Mouse (Mus musculus) common myeloid progenitor, adult 5-6 weeks (primary cell): ENCODE measurements around the gene Nr2f2. TPM values are rescaled to one million over a fixed set of nuclear protein-coding genes. Genes with fewer than 3 reads are reported as not detected.

Experiments
- ATAC-seq: replicated peaks from 2 replicates; pipeline ENCODE4 v1.8.0; 2016; ENCODE audit warnings: low read depth, mild to moderate bottlenecking, moderate TSS enrichment, inconsistent platforms; ENCODE audit not compliant: poor library complexity, severe bottlenecking
- total RNA-seq: library from RNA; stranded (forward); fragments of 200-1000, 187-1606 nt; gene quantifications from 2 replicates; pipeline ENCODE4 v1.2.3, GENCODE M21; 2017

The Nr2f2 gene
- total RNA-seq, 1 experiment from 2014 or later = not detected

DNA sequence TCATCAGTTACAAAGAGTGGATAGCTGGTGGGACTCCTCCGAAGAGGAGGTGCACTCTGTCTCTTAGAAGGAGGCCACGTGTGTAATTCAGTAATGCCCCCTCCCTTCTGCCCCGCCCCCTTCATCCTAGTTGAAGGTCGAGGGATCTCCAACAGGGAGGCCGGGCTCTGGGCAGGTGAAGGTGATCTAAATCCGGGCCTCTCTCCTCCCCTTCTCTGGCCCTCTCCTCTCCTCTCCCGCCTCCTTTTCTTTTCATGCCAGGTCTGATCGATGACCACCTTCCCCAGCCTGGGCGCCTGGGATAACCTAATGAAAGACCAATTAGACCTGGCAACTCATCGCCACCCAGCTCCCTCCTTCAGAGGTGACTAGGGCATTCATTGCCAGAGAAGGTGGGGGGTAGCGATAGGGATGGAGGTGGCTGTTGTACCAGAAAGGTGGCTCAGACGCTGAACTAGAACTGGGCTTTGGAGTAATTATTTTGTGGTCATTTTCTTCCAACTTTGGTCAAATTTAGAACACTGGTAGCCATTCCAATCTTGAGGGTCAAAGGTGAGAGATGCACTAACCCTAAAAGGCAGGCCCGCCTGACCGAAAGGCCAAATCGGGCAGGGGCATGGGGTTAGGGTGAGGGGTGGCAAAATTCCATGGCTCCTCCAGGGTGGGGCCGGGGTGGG is 1.2 kb upstream of the Nr2f2 start:
- no peak for ATAC-seq

DNA sequence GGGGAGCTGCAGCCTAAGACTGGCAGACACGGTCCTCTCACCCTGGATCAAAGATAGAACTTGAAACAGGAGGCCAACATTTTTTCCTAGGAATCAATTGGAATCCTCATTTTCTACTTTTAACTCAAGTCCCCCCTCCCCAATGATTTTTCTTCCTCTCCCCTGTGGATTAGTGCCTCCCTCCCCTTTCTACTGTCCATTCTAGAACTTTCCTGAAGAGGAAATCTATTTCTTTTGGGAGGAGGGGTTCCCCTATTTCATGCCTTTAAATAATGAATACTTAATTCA is 217 bp upstream of the Nr2f2 start:
- ATAC-seq = no peak

DNA sequence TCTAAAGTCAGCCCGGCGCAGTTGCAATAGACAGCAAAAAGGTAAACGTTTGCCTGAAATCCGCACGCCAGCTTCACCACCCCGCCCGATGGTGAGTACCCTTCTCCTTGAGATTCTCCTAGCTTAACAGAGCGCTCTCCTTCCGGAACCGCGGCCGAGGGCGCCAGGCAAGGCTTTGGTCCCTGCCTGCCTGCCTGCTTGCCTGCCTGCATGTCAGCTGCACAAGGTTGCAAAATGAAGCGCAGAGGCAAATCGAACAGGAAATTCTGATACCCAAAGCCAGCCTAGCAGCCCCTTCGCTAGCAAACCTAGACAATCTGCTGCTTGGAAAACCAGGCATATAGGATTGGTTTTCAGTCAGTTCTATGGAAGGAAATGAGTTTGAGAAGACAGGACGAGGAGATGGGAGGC is 1.1 kb downstream of the Nr2f2 start:
- ATAC-seq = no peak

DNA sequence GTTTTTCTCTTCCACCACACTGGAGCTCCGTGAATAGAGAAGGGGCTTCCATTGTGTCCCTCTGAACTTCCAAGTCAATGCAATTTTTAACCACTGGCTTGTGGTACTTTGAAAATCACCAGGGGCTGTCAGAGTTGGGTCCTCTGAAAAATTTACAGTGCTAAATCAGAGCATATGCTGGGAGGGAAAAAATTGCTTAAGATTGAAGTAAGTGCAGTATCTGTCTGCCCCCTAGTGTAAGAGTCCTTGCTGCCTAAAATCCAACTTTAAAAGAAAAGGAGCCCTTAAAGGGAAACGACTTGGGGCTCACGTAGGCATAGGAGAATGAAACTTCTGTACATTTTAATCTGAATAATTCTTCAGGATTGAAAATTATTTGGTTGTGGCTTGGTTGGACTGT is 1.7 kb downstream of the Nr2f2 start:
- peak; percentile 57; the same call in 1 of the 2 replicates for ATAC-seq

DNA sequence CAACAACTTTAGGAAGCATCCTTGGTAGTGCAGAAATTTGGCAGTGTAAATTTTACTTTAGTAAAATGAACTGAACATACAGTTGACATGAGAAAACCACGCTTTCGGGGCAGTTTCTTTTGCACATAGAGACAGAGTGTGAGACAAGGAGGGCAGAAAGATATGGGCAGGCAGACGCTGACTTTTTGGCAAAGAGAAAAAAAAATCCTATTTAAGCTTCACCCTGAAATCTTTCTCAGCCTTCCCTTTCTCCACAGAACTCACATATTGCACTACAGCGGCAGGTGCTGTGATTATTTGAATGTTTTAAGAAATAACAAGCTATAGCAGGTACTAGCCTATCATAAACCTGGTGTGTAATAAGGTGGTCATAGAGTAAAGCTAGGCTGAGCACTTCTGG is 3.2 kb downstream of the Nr2f2 start:
- no peak for ATAC-seq

- no peak for ATAC-seq
Observed at GRCm38 (mm10) chr7:70362526-70363170, 3.9 kb downstream of the Nr2f2 start.

- ATAC-seq = peak; percentile 41
Observed at GRCm38 (mm10) chr7:70361383-70362364, 4.9 kb downstream of the Nr2f2 start.

- no peak for ATAC-seq
Observed at GRCm38 (mm10) chr7:70360611-70361382, 5.7 kb downstream of the Nr2f2 start.

GRCm38 (mm10) chr7:70359791-70360581 is 6.5 kb downstream of the Nr2f2 start:
- ATAC-seq = peak; percentile 16; the same call in 1 of the 2 replicates

- ATAC-seq = peak; percentile 50
Observed at GRCm38 (mm10) chr7:70358848-70359591, 7.5 kb downstream of the Nr2f2 start.

GRCm38 (mm10) chr7:70358020-70358847 is 8.3 kb downstream of the Nr2f2 start:
- no peak for ATAC-seq

DNA sequence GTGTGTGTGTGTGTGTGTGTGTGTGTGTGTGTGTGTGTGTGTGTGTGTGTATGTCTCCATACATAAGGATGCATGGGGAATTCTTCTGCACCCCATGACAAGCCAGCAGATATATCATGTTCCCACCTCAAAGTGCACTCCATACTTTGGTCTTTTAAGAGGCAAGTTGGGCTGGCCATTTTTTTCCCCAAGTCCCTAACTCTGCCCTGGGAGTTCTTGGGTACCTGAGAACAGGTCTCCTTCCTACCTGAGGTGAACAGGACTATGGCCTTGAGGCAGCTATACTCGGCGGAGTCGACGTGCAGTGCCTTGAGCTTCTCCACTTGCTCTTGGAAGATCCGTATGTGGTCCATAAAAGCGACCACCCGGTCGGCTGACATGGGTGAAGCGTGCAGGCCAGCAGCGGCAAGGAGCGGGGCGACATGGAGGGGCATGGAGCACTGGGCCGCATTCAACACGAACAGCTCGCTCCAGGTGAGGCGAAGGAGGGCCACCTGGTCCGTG is 9.0 kb downstream of the Nr2f2 start:
- ATAC-seq = no peak

DNA sequence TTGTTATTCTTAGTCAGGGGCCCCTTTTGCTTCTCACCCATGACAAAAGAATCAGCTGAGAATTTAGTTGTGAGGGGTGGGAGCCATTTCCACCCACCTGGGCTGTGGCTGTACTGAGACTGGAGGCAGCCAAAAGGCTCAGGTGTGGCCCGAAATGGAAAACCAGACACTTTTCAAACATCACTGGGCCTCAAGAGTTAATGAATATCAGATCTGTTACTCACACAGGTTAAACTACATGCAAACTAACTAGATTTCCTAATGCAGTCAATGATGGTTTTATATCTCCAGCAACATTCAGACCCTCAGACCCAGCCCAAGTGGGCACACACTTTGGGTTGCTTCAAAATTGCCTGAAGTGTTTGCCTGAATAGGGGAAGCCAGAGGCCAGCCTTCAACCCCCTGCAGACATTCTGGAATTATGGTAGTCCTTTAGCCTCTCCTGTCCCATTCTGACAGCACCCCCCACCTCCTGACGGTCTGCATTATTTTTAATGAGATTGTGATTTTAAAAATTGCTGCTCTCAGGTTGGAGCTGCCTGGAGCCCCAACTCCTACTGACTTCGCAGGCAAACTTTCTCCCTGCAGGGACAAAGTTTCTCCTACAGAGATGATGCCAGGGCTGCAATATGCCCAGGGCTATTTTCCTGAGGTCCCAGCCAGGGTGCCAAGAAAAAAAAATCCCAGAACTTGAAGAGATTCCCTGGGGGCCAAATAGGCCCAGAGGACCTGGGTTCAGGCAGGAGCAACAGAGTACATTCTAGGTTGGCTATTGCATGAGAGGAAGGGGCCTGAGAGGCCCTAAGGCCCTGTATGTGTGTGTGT is 9.6 kb downstream of the Nr2f2 start:
- no peak for ATAC-seq

GRCm38 (mm10) chr7:70355691-70356568 is 10.6 kb downstream of the Nr2f2 start:
- no peak for ATAC-seq

DNA sequence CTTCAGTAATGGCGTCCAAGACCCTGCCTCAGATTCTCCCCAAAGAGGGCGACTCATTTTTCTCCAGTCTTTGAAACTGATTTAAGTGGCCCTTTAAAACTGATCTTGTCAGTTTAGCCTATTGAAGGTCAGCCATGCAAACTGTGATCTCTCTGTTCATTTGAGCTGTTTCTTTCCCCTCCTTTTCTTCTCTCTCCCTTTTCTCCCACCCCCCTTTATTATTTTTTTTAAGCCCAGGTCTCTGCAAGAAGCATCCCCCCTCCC is 11.2 kb downstream of the Nr2f2 start:
- ATAC-seq = no peak
